Mouse (Mus musculus) heart, embryonic 13.5 days (tissue): ENCODE results near the gene Rps9. TPM values are rescaled to one million over a fixed set of nuclear protein-coding genes. Genes with fewer than 3 reads are reported as not detected.
"Not testable (repeated sequence)": the region's sequence is repeated elsewhere in the genome, so short reads cannot be mapped to it uniquely, and the experiment has no call there.

Source experiments
- ATAC-seq: fragments of 200-750 bp; cut with Nextera tagmentation; 2 replicates; pipeline ENCODE4 v1.8.0; 2017; ENCODE audit warnings: moderate TSS enrichment; ENCODE audit not compliant: insufficient number of reproducible peaks, low FRiP score, low TSS enrichment; ENCODE audit errors: extremely low read depth
- H3K27ac ChIP-seq: fragments of 300-500 bp; sonication (generic); replicated peaks from 2 replicates; pipeline ENCODE4 v1.5.1; 2015; ENCODE audit warnings: moderate library complexity, mild to moderate bottlenecking, inconsistent platforms
- H3K27me3 ChIP-seq: fragments of 300-500 bp; sonication (generic); replicated peaks from 2 replicates; pipeline ENCODE4 v1.6.1; 2015; ENCODE audit warnings: mild to moderate bottlenecking, inconsistent platforms
- H3K36me3 ChIP-seq: fragments of 300-500 bp; sonication (generic); 2 replicates; pipeline ENCODE4 v1.6.1; 2015; ENCODE audit warnings: mild to moderate bottlenecking, inconsistent platforms
- H3K4me1 ChIP-seq: fragments of 300-500 bp; sonication (generic); 2 replicates; pipeline ENCODE4 v1.6.1; 2015; ENCODE audit warnings: inconsistent platforms
- H3K4me2 ChIP-seq: fragments of 300-500 bp; sonication (generic); 2 replicates; pipeline ENCODE4 v1.6.1; 2015; ENCODE audit warnings: inconsistent platforms, mild to moderate bottlenecking, moderate library complexity
- H3K4me3 ChIP-seq: fragments of 300-500 bp; sonication (generic); 2 replicates; pipeline ENCODE4 v1.5.1; 2015; ENCODE audit warnings: moderate library complexity, mild to moderate bottlenecking, inconsistent platforms
- H3K9ac ChIP-seq: fragments of 300-500 bp; sonication (generic); 2 replicates; pipeline ENCODE4 v1.6.1; 2015; ENCODE audit warnings: inconsistent platforms, mild to moderate bottlenecking, moderate library complexity
- H3K9me3 ChIP-seq: fragments of 300-500 bp; sonication (generic); 2 replicates; pipeline ENCODE4 v1.6.1; 2016; ENCODE audit warnings: inconsistent platforms
- WGBS: fragments of 180-500 bp; shearing (Covaris S2); methylation state at CpG from one replicate; pipeline ENCODE4 v1.1.7; 2015; ENCODE audit warnings: mixed read lengths; 5-methylcytosine and 5-hydroxymethylcytosine counted together
- polyA plus RNA-seq: library from polyadenylated mRNA; unstranded; fragments of >200 nt; fragmentation: Nextera tagmentation; extraction: Ambion mirVana; gene quantifications from 2 replicates; pipeline ENCODE4 v1.2.1, GENCODE M21; 2015

Gene Rps9
- polyA plus RNA-seq, 1 experiment from 2014 or later: 844 TPM

DNA sequence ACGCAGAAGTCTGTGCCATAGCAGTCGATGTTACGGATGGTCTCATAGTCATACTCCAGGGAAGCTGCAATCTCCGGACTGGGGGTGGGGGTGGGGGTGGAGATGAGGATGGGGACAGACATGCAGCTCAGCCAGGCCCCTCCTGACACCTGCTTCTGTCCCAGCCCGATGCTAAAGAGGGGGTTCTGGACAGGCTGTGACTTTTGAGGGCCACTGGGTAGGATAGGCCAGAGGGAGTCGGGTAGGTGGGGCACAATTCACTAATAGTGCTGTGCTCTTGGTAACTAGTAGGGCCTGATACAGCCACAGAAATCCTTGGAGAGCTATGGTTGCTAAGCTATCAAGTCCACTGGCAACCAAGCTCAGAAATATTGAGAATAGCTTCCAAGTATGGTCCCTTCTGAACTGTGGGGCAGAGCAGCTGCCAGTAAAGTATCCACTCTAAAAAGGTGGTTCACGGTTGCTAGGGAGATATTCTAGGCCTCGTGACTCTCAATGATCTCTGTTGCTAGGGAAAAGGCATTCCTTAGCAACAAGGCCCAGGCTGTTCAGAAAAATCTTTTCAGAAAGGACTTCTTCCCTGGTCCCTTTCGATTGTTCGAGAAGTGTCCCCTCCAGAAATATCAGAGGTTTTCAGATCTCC, 19.8 kb upstream of the Rps9 start:
- no peak for ATAC-seq
- peaks cover 73% of the 10 kb centered on the region for H3K36me3 ChIP-seq
- no peak overlapping the region for H3K4me3 ChIP-seq
- WGBS: 81% methylated on average over 10 of the region's 10 CpGs
- no peak overlapping the region for H3K4me2 ChIP-seq
- H3K27me3 ChIP-seq: no peaks in the 10 kb centered on the region
- H3K9ac ChIP-seq: no peak overlapping the region
- no peaks in the 10 kb centered on the region for H3K9me3 ChIP-seq
- no peak overlapping the region for H3K27ac ChIP-seq
- no peaks in the 10 kb centered on the region for H3K4me1 ChIP-seq

DNA sequence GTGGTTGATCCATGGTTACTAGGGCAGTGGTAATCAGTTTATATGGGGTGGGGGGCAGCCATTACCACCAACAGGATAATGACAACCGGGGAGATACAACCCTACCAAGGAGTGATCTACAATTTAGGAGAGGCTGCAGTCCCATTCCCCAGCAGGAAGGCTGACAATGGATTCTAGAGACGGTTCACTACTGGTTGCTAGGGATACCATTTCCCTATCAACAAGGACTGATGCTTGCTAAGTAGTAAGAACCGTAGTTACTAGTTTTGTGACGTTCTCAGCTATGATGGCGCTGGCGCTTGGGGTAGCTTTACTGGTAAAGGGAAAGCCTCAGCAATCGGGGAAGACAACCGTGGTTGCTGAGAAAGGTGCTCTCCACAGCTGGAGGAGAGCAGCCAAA, 19.1 kb upstream of the Rps9 start:
- WGBS: 86% methylated on average over 8 of the region's 8 CpGs
- no peak for ATAC-seq

DNA sequence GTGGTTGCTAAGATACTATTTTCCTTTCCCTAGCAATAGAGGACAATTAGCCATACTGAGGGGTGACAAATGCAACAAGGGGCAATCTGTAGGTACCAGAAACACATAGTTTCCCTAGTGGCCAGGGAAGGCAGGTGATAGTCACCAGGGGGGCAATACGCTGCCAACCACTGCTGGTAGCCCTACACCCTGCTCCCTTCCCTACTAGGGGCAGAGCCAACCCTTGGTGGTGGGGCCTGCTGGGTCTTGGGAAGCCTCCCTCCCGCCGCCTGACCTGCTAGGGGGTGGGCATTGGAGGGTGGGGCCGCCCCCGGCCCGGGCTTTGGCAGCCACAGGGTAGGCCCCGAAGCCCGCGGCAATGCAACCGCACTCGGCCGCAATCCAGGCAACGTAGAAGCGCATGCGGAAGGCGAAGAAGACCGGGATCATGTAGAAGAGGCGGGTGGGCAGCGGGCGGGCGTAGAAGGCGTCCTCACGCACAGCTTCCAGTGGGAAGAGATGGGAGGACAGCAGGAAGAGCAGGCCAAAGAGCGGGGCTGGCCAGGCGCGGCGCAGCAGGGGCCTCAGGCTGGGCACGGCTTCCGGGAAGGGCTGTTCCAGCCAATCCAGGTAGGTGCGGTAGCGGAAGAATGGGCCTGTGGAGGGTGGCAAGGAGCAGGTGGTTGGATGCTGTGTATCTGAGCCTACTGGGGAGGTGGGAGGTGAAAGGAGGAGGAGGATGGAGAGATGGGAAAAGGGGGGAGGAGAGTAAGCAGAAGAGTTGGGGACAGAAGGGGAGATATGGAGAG, 18.2 kb upstream of the Rps9 start:
- WGBS: 76% methylated on average over 31 of the region's 31 CpGs

More for the DNA sequence above, 19.1 kb upstream of the Rps9 start:
- H3K4me2 ChIP-seq: no peak overlapping the region
- no peaks in the 10 kb centered on the region for H3K27me3 ChIP-seq
- no peak overlapping the region for H3K27ac ChIP-seq
- H3K9me3 ChIP-seq: no peaks in the 10 kb centered on the region
- peaks cover 73% of the 10 kb centered on the region for H3K36me3 ChIP-seq
- no peak overlapping the region for H3K9ac ChIP-seq
- no peak overlapping the region for H3K4me3 ChIP-seq
- H3K4me1 ChIP-seq: no peaks in the 10 kb centered on the region

DNA sequence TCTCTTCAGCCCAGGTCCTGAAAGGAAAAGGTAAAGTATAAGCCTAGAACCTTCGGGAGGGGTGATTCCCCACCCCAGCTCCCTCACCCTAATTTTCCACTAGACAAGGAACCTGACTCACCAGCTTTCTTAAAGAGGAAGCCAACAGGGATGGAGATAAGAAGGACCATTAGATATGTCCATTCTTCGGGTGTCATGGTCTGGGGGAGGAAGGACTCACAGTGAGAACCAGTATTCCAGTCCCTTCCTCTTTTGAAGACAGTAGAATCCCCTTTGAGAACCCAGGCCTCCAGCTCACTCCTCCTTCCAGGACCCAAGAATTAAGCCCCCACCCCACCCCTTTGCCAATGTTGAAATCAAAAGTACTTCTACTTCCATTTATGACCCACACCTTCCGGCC, 11.9 kb upstream of the Rps9 start:
- peak overlapping the region; percentile 99 for H3K27ac ChIP-seq
- H3K4me3 ChIP-seq: peak overlapping the region; percentile 79
- H3K27me3 ChIP-seq: no peaks in the 10 kb centered on the region
- peaks cover 25% of the 10 kb centered on the region for H3K4me1 ChIP-seq
- ATAC-seq: no peak
- H3K9ac ChIP-seq: peak overlapping the region; percentile 88
- H3K9me3 ChIP-seq: no peaks in the 10 kb centered on the region
- H3K4me2 ChIP-seq: peak overlapping the region; percentile 96
- H3K36me3 ChIP-seq: peaks cover 47% of the 10 kb centered on the region
- 31% methylated on average over 3 of the region's 3 CpGs for WGBS

More for the DNA sequence above, 18.2 kb upstream of the Rps9 start:
- H3K9me3 ChIP-seq: no peaks in the 10 kb centered on the region
- no peak overlapping the region for H3K4me3 ChIP-seq
- no peak overlapping the region for H3K4me2 ChIP-seq
- no peak for ATAC-seq
- H3K36me3 ChIP-seq: peaks cover 75% of the 10 kb centered on the region
- H3K4me1 ChIP-seq: no peaks in the 10 kb centered on the region
- H3K9ac ChIP-seq: no peak overlapping the region
- H3K27ac ChIP-seq: no peak overlapping the region
- no peaks in the 10 kb centered on the region for H3K27me3 ChIP-seq

DNA sequence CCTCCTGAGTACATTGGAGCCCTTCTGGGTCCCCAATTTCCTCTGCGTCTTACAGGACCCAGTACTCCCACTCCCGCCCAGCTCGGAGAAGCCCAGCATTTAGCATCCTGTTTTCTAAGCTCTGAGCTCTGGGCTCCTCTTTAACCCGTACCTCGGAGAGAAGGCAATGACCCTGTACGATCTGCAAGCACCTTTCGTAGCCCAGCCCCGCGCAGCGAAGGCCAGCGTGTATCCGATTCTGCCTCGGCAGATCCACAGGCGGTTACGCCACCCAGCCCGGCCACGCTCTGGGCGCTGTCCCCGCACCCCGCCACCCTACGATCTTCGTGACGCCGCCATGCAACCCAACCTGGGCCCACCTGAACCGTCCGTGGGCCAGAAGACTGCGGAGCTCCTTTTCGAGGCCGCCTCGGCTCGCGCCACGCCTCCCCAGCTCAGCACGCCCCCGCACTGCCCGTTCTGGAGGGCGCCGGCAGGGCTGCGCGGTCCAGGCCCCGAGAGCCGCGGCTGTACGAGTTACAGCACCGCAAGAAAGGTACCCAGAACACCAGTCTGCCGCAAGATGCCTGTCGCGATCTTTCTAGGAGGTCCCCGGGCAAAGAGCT, 11.3 kb upstream of the Rps9 start, which contains the start of gene Tsen34:
Gene Tsen34, plus strand, starts transcription at position 482 of the 605 bp plus-strand sequence.
- Histone ChIP-seq H3K36me3 (peaks cover 47% of the 10 kb centered on the region), H3K27ac (peak within 1 kb of the TSS; percentile 99), H3K27me3 (no peaks in the 10 kb centered on the region), H3K9me3 (no peaks in the 10 kb centered on the region), H3K4me1 (peaks cover 25% of the 10 kb centered on the region), H3K4me3 (peak within 1 kb of the TSS; percentile 79), H3K9ac (peak within 1 kb of the TSS; percentile 88), H3K4me2 (peak within 1 kb of the TSS; percentile 96)
- ATAC-seq: no peak; the same call in none of the 2 replicates
- WGBS: under 1% methylated on average over 49 of the region's 49 CpGs

DNA sequence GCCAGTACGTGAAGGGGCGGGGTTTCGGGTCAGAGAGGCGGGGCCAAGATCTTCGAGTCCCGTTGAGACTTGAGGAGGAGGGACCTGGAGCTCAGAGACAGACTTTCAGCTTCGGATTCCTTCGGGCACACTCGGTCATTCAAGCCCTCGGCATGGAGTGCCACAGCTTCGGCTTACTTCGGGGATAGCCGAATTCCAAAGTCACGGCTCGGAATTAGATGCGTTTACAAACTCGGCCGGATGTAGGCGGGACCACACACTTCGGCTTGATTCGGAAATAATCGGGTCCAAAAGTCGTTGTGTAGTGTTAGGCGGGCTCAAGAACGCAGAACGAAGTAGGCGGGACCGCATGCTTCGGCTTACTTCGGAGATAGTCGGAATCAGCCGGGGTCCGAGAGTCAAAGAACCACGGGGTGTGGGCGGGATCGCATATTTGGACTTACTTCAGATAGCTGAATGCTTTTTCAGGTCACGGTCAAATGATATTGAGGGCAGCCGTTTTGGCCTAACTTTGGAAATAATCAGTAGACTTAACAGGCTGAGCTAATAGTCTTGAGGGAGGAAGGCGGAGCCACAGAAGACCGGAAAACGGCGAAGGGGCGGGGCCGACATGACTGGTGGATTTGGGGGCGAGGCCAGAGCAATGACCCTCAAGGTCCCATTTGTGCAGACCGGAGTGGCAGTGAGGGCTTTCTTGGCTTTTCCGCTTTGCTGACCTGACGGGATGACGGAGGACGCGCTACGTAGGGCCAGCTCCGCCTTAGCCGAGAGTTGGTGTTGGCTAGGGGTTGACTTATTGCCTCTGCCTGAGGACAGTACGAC, 10.6 kb upstream of the Rps9 start, which contains the start of gene Mboat7:
Gene Mboat7, minus strand, starts transcription at position 537 of the 822 bp plus-strand sequence.
- peak within 1 kb of the TSS; percentile 99 for H3K27ac ChIP-seq
- no peaks in the 10 kb centered on the region for H3K27me3 ChIP-seq
- peak within 1 kb of the TSS; percentile 96 for H3K4me2 ChIP-seq
- peak within 1 kb of the TSS; percentile 79 for H3K4me3 ChIP-seq
- peak; percentile 79 for ATAC-seq
- under 1% methylated on average over 55 of the region's 55 CpGs for WGBS
- H3K4me1 ChIP-seq: peaks cover 25% of the 10 kb centered on the region
- no peaks in the 10 kb centered on the region for H3K9me3 ChIP-seq
- H3K36me3 ChIP-seq: peaks cover 48% of the 10 kb centered on the region
- peak within 1 kb of the TSS; percentile 88 for H3K9ac ChIP-seq

DNA sequence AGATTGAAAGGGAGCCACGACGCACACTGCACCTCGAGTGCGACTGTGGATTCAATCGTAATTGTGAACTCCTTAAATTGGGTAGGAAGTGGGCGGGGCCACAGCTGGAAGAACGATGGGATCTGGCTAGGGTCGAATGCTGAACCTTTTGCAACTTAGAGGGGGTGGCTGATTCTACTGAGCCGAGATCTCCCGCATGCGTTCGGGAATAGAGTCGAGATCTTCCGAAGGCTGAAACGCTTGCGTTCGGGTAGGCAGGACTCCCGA, 10.1 kb upstream of the Rps9 start:
- no peaks in the 10 kb centered on the region for H3K9me3 ChIP-seq
- peaks cover 50% of the 10 kb centered on the region for H3K36me3 ChIP-seq
- H3K9ac ChIP-seq: peak overlapping the region; percentile 88
- under 1% methylated on average over 18 of the region's 18 CpGs for WGBS
- ATAC-seq: no peak
- H3K27me3 ChIP-seq: no peaks in the 10 kb centered on the region
- peak overlapping the region; percentile 99 for H3K27ac ChIP-seq
- H3K4me1 ChIP-seq: peaks cover 25% of the 10 kb centered on the region
- H3K4me3 ChIP-seq: peak overlapping the region; percentile 79
- peak overlapping the region; percentile 96 for H3K4me2 ChIP-seq

DNA sequence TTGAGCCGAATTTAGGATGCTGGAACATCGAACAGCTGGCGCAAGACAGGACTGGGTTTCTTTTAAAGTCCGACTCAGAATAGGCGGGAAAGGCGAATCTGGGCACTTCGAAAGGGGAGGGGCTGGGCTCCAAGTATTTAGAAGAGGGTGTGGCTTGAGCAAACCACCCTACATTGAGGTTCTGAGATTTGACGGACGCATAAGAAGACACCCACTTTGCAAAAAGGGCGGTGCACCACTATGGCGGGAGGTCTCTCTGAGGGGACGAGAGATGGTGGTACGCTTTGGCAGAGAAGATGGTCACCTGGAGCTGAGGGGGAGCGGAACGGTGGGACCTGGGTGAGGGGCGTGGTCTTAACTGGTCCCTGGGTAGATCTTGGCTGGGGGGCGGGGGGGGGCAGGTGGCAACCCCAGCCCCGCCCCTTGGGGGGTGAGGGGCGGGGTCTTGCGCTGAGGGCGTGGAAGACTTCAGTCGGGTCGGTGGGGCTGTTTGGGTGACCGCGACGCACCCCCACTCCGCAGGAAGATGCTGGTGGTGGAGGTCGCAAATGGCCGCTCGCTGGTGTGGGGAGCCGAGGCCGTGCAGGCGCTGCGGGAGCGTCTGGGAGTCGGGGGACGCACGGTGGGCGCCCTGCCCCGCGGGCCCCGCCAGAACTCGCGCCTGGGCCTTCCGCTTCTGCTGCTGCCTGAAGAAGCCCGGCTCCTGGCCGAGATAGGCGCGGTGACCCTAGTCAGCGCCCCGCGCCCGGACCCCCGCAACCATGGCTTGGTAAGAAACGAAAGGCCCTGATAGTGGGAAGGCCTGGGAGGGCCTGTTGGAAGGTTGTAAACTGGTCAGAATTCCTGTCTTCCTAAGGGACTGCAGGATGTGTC, 9.5 kb upstream of the Rps9 start:
- WGBS: under 1% methylated on average over 54 of the region's 55 CpGs
- Histone ChIP-seq H3K27me3 (no peaks in the 10 kb centered on the region), H3K4me1 (peaks cover 25% of the 10 kb centered on the region), H3K9me3 (no peaks in the 10 kb centered on the region), H3K9ac (peak overlapping the region; percentile 88), H3K36me3 (peaks cover 55% of the 10 kb centered on the region), H3K4me2 (peak overlapping the region; percentile 96), H3K4me3 (peak overlapping the region; percentile 79), H3K27ac (peak overlapping the region; percentile 99)
- peak; percentile 40 for ATAC-seq

DNA sequence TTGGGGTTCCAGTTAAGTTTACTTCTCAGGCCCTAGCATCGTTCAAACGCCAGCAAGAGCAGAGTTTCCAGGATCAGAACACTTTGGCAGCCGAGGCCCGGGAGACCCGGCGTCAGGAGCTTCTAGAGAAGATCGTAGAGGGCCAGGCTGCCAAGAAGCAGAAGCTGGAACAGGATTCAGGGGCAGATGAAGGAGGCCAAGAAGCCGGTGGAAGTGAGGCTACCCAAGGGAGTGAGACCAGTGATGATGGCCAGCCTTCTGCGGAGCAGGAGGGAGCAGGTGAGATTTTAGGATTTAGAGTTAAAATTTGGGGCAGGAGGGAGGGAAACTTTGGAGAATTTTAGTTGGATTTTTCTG, 8.9 kb upstream of the Rps9 start:
- Histone ChIP-seq H3K4me2 (peak overlapping the region; percentile 96), H3K27ac (peak overlapping the region; percentile 99), H3K9ac (peak overlapping the region; percentile 88), H3K4me3 (peak overlapping the region; percentile 79), H3K4me1 (peaks cover 25% of the 10 kb centered on the region), H3K36me3 (peaks cover 56% of the 10 kb centered on the region)
- H3K27me3 ChIP-seq, ATAC-seq, H3K9me3 ChIP-seq: not testable (repeated sequence)
- 6% methylated on average over 9 of the region's 9 CpGs for WGBS

DNA sequence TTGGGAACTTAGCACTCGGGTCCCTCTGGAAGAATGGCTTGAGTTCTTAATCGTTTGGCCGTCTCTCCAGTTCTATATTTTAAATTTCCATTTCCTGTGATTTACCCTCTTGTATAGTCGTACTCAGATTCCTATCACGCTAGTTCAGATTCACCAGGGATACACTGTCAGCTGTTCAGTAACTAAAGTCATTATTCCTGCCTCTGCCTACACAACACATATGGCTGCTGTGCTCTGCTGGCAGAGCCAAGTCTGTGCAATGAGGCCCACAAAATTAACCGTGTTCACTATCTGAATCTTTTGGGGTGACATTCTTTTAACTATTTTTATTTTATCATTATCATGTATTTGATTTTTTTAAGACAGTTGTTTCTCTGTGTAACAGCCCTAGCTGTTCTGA, 5.3 kb upstream of the Rps9 start:
- H3K36me3 ChIP-seq: peaks cover 67% of the 10 kb centered on the region
- no peak overlapping the region for H3K9ac ChIP-seq
- peaks cover 11% of the 10 kb centered on the region for H3K4me1 ChIP-seq
- no peak overlapping the region for H3K4me3 ChIP-seq
- no peaks in the 10 kb centered on the region for H3K27me3 ChIP-seq
- no peak overlapping the region for H3K4me2 ChIP-seq
- H3K27ac ChIP-seq: no peak overlapping the region
- WGBS: 90% methylated on average over 6 of the region's 6 CpGs
- no peak for ATAC-seq
- no peaks in the 10 kb centered on the region for H3K9me3 ChIP-seq
